Mouse (Mus musculus) embryonic facial prominence, embryonic 13.5 days (tissue): ENCODE measurements around the gene Klhdc8a. TPM values are rescaled to one million over a fixed set of nuclear protein-coding genes. Genes with fewer than 3 reads are reported as not detected.

Experiments used
- ATAC-seq: fragments of 200-750 bp; cut with Nextera tagmentation; 2 replicates; pipeline ENCODE4 v1.8.0; 2017; ENCODE audit warnings: low read depth; ENCODE audit not compliant: insufficient number of reproducible peaks, insufficient read depth, low FRiP score, low TSS enrichment
- H3K27ac ChIP-seq: fragments of 300-500 bp; sonication (generic); 2 replicates; pipeline ENCODE4 v1.5.1; 2015; ENCODE audit warnings: moderate library complexity, mild to moderate bottlenecking, inconsistent platforms
- H3K27me3 ChIP-seq: fragments of 300-500 bp; sonication (generic); 2 replicates; pipeline ENCODE4 v1.6.1; 2015; ENCODE audit warnings: mild to moderate bottlenecking, inconsistent platforms
- H3K36me3 ChIP-seq: fragments of 300-500 bp; sonication (generic); 2 replicates; pipeline ENCODE4 v1.6.1; 2015; ENCODE audit warnings: mild to moderate bottlenecking, inconsistent platforms
- H3K4me1 ChIP-seq: fragments of 300-500 bp; sonication (generic); 2 replicates; pipeline ENCODE4 v1.6.1; 2015; ENCODE audit warnings: inconsistent platforms
- H3K4me2 ChIP-seq: fragments of 300-500 bp; sonication (generic); 2 replicates; pipeline ENCODE4 v1.6.1; 2015; ENCODE audit warnings: moderate library complexity, mild to moderate bottlenecking, inconsistent platforms
- H3K4me3 ChIP-seq: fragments of 300-500 bp; sonication (generic); 2 replicates; pipeline ENCODE4 v1.5.1; 2015; ENCODE audit warnings: mild to moderate bottlenecking, inconsistent platforms
- H3K9ac ChIP-seq: fragments of 300-500 bp; sonication (generic); 2 replicates; pipeline ENCODE4 v1.6.1; 2015; ENCODE audit warnings: mild to moderate bottlenecking, inconsistent platforms
- H3K9me3 ChIP-seq: fragments of 300-500 bp; sonication (generic); 2 replicates; pipeline ENCODE4 v1.6.1; 2016; ENCODE audit warnings: inconsistent platforms
- WGBS: fragments of 180-500 bp; shearing (Covaris S2); methylation state at CpG from one replicate; pipeline ENCODE4 v1.1.7; 2015; ENCODE audit warnings: mixed read lengths; 5-methylcytosine and 5-hydroxymethylcytosine counted together
- polyA plus RNA-seq: library from polyadenylated mRNA; unstranded; fragments of >200 nt; fragmentation: Nextera tagmentation; extraction: Ambion mirVana; gene quantifications from 2 replicates; pipeline ENCODE4 v1.2.1, GENCODE M21; 2015

Klhdc8a gene
- polyA plus RNA-seq, 1 experiment from 2014 or later: 0.25 TPM

GRCm38 (mm10) chr1:132335378-132335965 lies 37.0 kb downstream of the Klhdc8a start:
- 53% methylated on average over 12 of the region's 12 CpGs for WGBS
- ATAC-seq: no peak
- Histone ChIP-seq H3K36me3 (no peaks in the 10 kb centered on the region), H3K27me3 (no peaks in the 10 kb centered on the region), H3K4me2 (no peak overlapping the region), H3K4me3 (no peak overlapping the region), H3K9me3 (no peaks in the 10 kb centered on the region), H3K4me1 (peaks cover 23% of the 10 kb centered on the region), H3K9ac (no peak overlapping the region), H3K27ac (no peak overlapping the region)

GRCm38 (mm10) chr1:132336921-132337320 lies 38.5 kb downstream of the Klhdc8a start:
- Histone ChIP-seq H3K4me1 (peaks cover 23% of the 10 kb centered on the region), H3K9me3 (no peaks in the 10 kb centered on the region), H3K4me2 (no peak overlapping the region), H3K27me3 (no peaks in the 10 kb centered on the region), H3K27ac (no peak overlapping the region), H3K4me3 (no peak overlapping the region), H3K36me3 (no peaks in the 10 kb centered on the region), H3K9ac (no peak overlapping the region)
- 77% methylated on average over 6 of the region's 6 CpGs for WGBS
- ATAC-seq: no peak

- H3K4me3 ChIP-seq: no peak overlapping the region
- H3K4me1 ChIP-seq: peaks cover 20% of the 10 kb centered on the region
- H3K27ac ChIP-seq: no peak overlapping the region
- H3K27me3 ChIP-seq: no peaks in the 10 kb centered on the region
- no peak overlapping the region for H3K9ac ChIP-seq
- H3K4me2 ChIP-seq: no peak overlapping the region
- WGBS: 47% methylated on average over 8 of the region's 8 CpGs
- ATAC-seq: no peak
- no peaks in the 10 kb centered on the region for H3K36me3 ChIP-seq
- H3K9me3 ChIP-seq: no peaks in the 10 kb centered on the region
Observed at GRCm38 (mm10) chr1:132338027-132338660, 39.7 kb downstream of the Klhdc8a start.

GRCm38 (mm10) chr1:132341731-132342501 lies 43.5 kb downstream of the Klhdc8a start:
- no peak overlapping the region for H3K4me3 ChIP-seq
- H3K36me3 ChIP-seq: no peaks in the 10 kb centered on the region
- no peaks in the 10 kb centered on the region for H3K27me3 ChIP-seq
- H3K9me3 ChIP-seq: no peaks in the 10 kb centered on the region
- H3K27ac ChIP-seq: no peak overlapping the region
- H3K4me1 ChIP-seq: no peaks in the 10 kb centered on the region
- H3K9ac ChIP-seq: no peak overlapping the region
- 45% methylated on average over 5 of the region's 5 CpGs for WGBS
- ATAC-seq: no peak
- no peak overlapping the region for H3K4me2 ChIP-seq

GRCm38 (mm10) chr1:132342518-132342917 lies 44.1 kb downstream of the Klhdc8a start:
- 68% methylated on average over 3 of the region's 3 CpGs for WGBS
- no peaks in the 10 kb centered on the region for H3K4me1 ChIP-seq
- no peak overlapping the region for H3K4me3 ChIP-seq
- H3K27ac ChIP-seq: no peak overlapping the region
- H3K9ac ChIP-seq: no peak overlapping the region
- ATAC-seq: no peak
- H3K27me3 ChIP-seq: no peaks in the 10 kb centered on the region
- no peaks in the 10 kb centered on the region for H3K9me3 ChIP-seq
- H3K36me3 ChIP-seq: no peaks in the 10 kb centered on the region
- no peak overlapping the region for H3K4me2 ChIP-seq

- Histone ChIP-seq H3K9me3 (no peaks in the 10 kb centered on the region), H3K4me1 (no peaks in the 10 kb centered on the region), H3K36me3 (no peaks in the 10 kb centered on the region), H3K27ac (no peak overlapping the region), H3K27me3 (no peaks in the 10 kb centered on the region), H3K4me3 (no peak overlapping the region), H3K9ac (no peak overlapping the region), H3K4me2 (no peak overlapping the region)
- no peak for ATAC-seq
- WGBS: 79% methylated on average over 2 of the region's 2 CpGs
Observed at GRCm38 (mm10) chr1:132343191-132343590, 44.8 kb downstream of the Klhdc8a start.

- no peak for ATAC-seq
- H3K4me1 ChIP-seq: no peaks in the 10 kb centered on the region
- H3K4me2 ChIP-seq: no peak overlapping the region
- no peak overlapping the region for H3K9ac ChIP-seq
- no peaks in the 10 kb centered on the region for H3K27me3 ChIP-seq
- H3K36me3 ChIP-seq: no peaks in the 10 kb centered on the region
- no peaks in the 10 kb centered on the region for H3K9me3 ChIP-seq
- H3K4me3 ChIP-seq: no peak overlapping the region
- 63% methylated on average over 1 of the region's 1 CpGs for WGBS
- no peak overlapping the region for H3K27ac ChIP-seq
Observed at GRCm38 (mm10) chr1:132343656-132344055, 45.2 kb downstream of the Klhdc8a start.

GRCm38 (mm10) chr1:132345514-132345913 lies 47.1 kb downstream of the Klhdc8a start:
- H3K4me1 ChIP-seq: no peaks in the 10 kb centered on the region
- no peaks in the 10 kb centered on the region for H3K36me3 ChIP-seq
- H3K9me3 ChIP-seq: no peaks in the 10 kb centered on the region
- no peak overlapping the region for H3K4me3 ChIP-seq
- H3K27ac ChIP-seq: no peak overlapping the region
- no peak overlapping the region for H3K9ac ChIP-seq
- no peak for ATAC-seq
- no peaks in the 10 kb centered on the region for H3K27me3 ChIP-seq
- H3K4me2 ChIP-seq: no peak overlapping the region
- 82% methylated on average over 4 of the region's 4 CpGs for WGBS

GRCm38 (mm10) chr1:132346134-132346851 lies 47.9 kb downstream of the Klhdc8a start:
- H3K36me3 ChIP-seq: no peaks in the 10 kb centered on the region
- H3K9me3 ChIP-seq: peaks cover 5% of the 10 kb centered on the region; the same call in 1 of the 2 replicates
- no peak overlapping the region for H3K4me3 ChIP-seq
- H3K27me3 ChIP-seq: no peaks in the 10 kb centered on the region
- H3K9ac ChIP-seq: no peak overlapping the region
- H3K4me2 ChIP-seq: no peak overlapping the region
- H3K27ac ChIP-seq: no peak overlapping the region
- WGBS: 89% methylated on average over 12 of the region's 12 CpGs
- no peaks in the 10 kb centered on the region for H3K4me1 ChIP-seq
- ATAC-seq: 0 out of 2 replicates have a peak, but pooled peaks have one; percentile 5

GRCm38 (mm10) chr1:132346951-132347350 lies 48.5 kb downstream of the Klhdc8a start:
- no peak overlapping the region for H3K4me2 ChIP-seq
- no peak for ATAC-seq

GRCm38 (mm10) chr1:132348401-132348800 lies 50.0 kb downstream of the Klhdc8a start:
- Histone ChIP-seq H3K27ac (no peak overlapping the region), H3K27me3 (no peaks in the 10 kb centered on the region), H3K4me3 (no peak overlapping the region), H3K9me3 (peaks cover 5% of the 10 kb centered on the region; the same call in 1 of the 2 replicates), H3K9ac (no peak overlapping the region), H3K4me1 (no peaks in the 10 kb centered on the region), H3K36me3 (no peaks in the 10 kb centered on the region), H3K4me2 (no peak overlapping the region)
- 81% methylated on average over 5 of the region's 5 CpGs for WGBS
- no peak for ATAC-seq

More at GRCm38 (mm10) chr1:132346951-132347350, 48.5 kb downstream of the Klhdc8a start:
- Histone ChIP-seq H3K36me3 (no peaks in the 10 kb centered on the region), H3K9me3 (peaks cover 5% of the 10 kb centered on the region; the same call in 1 of the 2 replicates), H3K27ac (no peak overlapping the region), H3K4me1 (no peaks in the 10 kb centered on the region), H3K9ac (no peak overlapping the region), H3K4me3 (no peak overlapping the region), H3K27me3 (no peaks in the 10 kb centered on the region)
